Mouse (Mus musculus): Measurements from ENCODE around the gene Lum. TPM values are rescaled to one million over a fixed set of nuclear protein-coding genes. Genes with fewer than 3 reads are reported as not detected.

Gene Lum
- polyA plus RNA-seq (2014; fragmentation: Nextera tagmentation; extraction: Ambion mirVana): 95.2 and 97.7 TPM in 2 replicates

DNA sequence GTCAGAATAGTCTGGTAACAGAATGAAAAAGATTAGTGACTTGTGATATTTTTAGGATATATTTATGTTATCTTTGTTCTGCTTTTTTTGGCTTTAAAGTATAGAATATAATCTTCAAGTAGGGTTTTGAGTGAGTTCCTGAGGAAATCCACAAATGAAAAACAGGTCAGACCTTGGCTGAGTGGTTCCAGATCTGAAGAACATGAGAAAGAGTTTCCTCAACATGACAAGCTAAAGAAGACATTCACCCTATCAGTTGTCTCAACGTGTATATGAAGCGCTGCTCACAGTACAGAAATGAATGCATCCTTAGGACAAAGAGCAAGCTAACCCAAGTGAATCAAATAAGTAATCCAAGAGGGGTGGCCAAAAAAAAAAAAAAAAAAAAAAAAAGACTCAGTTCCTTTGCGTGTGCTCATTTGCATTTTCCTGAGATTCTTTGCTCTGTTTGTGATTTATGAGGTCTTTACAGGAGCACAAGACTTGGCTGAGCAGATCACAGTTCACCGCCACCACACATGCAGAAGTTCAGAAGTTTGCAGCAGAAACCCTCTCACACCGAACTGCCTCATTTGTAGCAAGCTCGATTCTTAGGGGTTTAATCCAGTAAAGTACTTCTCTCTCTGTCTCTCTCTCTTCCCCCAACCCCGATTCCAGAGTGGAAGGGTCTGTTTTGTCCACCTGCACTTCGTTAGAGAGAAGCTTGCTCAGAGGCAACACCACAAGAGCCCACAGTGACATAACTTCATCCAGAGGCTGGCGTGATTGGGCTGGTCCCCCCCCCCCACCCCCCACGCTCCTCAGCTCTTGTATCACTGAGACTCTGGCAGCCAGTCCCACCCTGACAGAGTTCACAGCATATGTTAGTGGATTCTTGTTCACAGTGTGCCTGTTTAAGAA is at the start of gene Lum:
Gene Lum (plus strand): TSS at position 172 of the 900 bp plus-strand sequence.
- Histone ChIP-seq H3K9ac (ENCODE audit: low read length) (no peak within 1 kb of the TSS), H3K4me1 (replicated peaks; ENCODE audit: control insufficient read depth, insufficient read depth, low read length) (no peaks in the 10 kb centered on the region), H3K36me3 (ENCODE audit: control insufficient read depth, insufficient read depth, low read length) (no peaks in the 10 kb centered on the region), H3K4me2 (ENCODE audit: low read depth, low read length, severe bottlenecking) (no peak within 1 kb of the TSS), H3K27me3 (ENCODE audit: control insufficient read depth, insufficient read depth, low read length) (no peaks in the 10 kb centered on the region), H3K4me3 (ENCODE audit: low read depth, low read length) (no peak within 1 kb of the TSS), H3K27ac (ENCODE audit: low read depth, low read length) (no peak within 1 kb of the TSS), H3K9me3 (ENCODE audit: control insufficient read depth, low read length) (no peaks in the 10 kb centered on the region)
- ATAC-seq (replicated peaks; ENCODE audit: low FRiP score): no peak
- peak; percentile 62 for DNase-seq (ENCODE audit: low spot score)
- 50% methylated on average over 10 of the region's 10 CpGs for WGBS

DNA sequence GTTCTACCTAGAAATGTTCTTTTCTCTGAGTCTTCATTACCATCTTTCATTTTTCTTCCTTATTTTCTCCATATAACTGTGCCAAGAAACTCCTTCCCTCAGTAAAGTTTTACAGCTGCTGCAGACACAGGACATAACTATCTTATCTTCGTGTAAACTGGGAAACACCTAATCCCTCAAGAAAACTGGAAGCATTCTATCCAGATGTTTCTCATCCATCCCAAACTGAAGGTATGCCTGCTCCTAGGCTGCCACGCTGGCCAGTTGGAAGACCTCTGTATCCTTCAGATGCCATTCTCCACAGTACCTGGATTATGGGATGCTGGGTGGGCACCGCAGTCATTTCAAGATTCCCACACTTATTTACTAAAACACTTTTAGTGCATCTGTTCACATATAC is 41.6 kb upstream of the Lum start:
- Histone ChIP-seq H3K27ac (ENCODE audit: low read depth, low read length) (no peak overlapping the region), H3K4me3 (ENCODE audit: low read depth, low read length) (no peak overlapping the region), H3K9me3 (ENCODE audit: control insufficient read depth, low read length) (no peaks in the 10 kb centered on the region), H3K36me3 (ENCODE audit: control insufficient read depth, insufficient read depth, low read length) (no peaks in the 10 kb centered on the region), H3K4me2 (ENCODE audit: low read depth, low read length, severe bottlenecking) (no peak overlapping the region), H3K4me1 (replicated peaks; ENCODE audit: control insufficient read depth, insufficient read depth, low read length) (no peaks in the 10 kb centered on the region), H3K27me3 (ENCODE audit: control insufficient read depth, insufficient read depth, low read length) (no peaks in the 10 kb centered on the region), H3K9ac (ENCODE audit: low read length) (no peak overlapping the region)
- 92% methylated on average over 3 of the region's 3 CpGs for WGBS
- no peak for ATAC-seq (replicated peaks; ENCODE audit: low FRiP score)
- no peak for DNase-seq (ENCODE audit: low spot score)

DNA sequence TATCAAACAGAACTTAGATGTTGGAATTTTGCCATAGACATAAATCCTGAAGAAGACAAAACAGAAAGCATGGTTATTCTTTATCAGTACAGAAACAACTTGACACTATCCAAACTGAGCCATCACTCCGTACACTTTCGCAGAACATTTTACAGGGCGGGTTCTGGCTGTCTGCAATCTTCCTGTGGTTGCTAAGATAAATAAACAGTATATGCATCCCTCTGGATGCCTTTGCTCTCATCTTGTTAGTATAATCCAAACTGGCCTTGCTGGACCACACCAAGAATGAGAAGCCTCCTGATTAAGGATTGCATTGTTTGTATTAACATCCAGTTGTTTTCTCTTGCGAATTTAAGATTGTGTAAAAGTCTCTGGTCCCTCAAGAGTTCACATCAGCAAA is 29.2 kb upstream of the Lum start:
- H3K9ac ChIP-seq (ENCODE audit: low read length): no peak overlapping the region
- no peak overlapping the region for H3K27ac ChIP-seq (ENCODE audit: low read depth, low read length)
- no peak for DNase-seq (ENCODE audit: low spot score)
- H3K27me3 ChIP-seq (ENCODE audit: control insufficient read depth, insufficient read depth, low read length): no peaks in the 10 kb centered on the region
- H3K36me3 ChIP-seq (ENCODE audit: control insufficient read depth, insufficient read depth, low read length): no peaks in the 10 kb centered on the region
- H3K4me3 ChIP-seq (ENCODE audit: low read depth, low read length): no peak overlapping the region
- no peak for ATAC-seq (replicated peaks; ENCODE audit: low FRiP score)
- no peaks in the 10 kb centered on the region for H3K4me1 ChIP-seq (replicated peaks; ENCODE audit: control insufficient read depth, insufficient read depth, low read length)
- no peaks in the 10 kb centered on the region for H3K9me3 ChIP-seq (ENCODE audit: control insufficient read depth, low read length)
- no peak overlapping the region for H3K4me2 ChIP-seq (ENCODE audit: low read depth, low read length, severe bottlenecking)
- WGBS: 85% methylated on average over 4 of the region's 4 CpGs

DNA sequence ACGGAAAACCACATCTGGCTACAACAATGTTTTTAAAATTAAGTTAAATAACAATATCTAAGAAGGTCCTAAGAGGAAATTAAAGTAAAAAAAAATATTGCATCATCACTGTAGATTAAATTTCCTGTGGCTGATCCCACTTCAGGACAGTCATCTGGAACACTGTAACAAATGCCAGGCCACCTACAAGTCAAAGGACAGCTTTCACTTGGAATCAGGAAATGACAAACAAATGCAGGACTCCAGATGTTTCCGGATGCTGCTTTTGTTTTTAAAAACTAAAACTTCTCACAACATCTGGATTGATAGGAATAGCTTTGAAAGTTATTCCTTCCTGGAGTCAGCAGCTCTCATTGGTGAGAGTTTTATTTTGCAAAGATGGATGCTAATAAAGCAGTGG is 28.0 kb upstream of the Lum start:
- ATAC-seq (replicated peaks; ENCODE audit: low FRiP score) (no peak), DNase-seq (ENCODE audit: low spot score) (no peak)
- Histone ChIP-seq H3K4me1 (replicated peaks; ENCODE audit: control insufficient read depth, insufficient read depth, low read length) (no peaks in the 10 kb centered on the region), H3K9ac (ENCODE audit: low read length) (no peak overlapping the region), H3K4me3 (ENCODE audit: low read depth, low read length) (no peak overlapping the region), H3K36me3 (ENCODE audit: control insufficient read depth, insufficient read depth, low read length) (no peaks in the 10 kb centered on the region), H3K4me2 (ENCODE audit: low read depth, low read length, severe bottlenecking) (no peak overlapping the region), H3K27me3 (ENCODE audit: control insufficient read depth, insufficient read depth, low read length) (no peaks in the 10 kb centered on the region), H3K9me3 (ENCODE audit: control insufficient read depth, low read length) (no peaks in the 10 kb centered on the region), H3K27ac (ENCODE audit: low read depth, low read length) (no peak overlapping the region)
- WGBS: 79% methylated on average over 2 of the region's 2 CpGs

DNA sequence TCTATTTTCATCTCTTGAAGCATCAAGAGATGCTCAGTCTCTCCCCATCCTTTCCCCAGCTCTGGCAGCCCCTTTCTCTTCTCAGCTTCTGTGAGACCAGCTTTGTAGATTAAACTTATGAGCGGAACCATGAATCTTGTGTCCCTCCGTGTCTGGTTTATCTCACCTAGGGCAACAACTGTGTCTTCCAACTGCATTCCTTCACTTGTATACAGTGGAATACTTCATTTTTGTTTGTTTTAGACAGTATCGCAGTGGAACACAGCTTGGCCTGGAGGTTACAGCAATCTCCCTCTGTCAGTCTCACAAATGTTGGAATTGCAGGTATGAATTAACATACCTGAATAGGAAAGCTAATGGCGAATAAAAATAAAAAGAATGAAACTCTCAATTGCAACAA is 26.7 kb upstream of the Lum start:
- Histone ChIP-seq H3K4me2 (ENCODE audit: low read depth, low read length, severe bottlenecking) (no peak overlapping the region), H3K27me3 (ENCODE audit: control insufficient read depth, insufficient read depth, low read length) (no peaks in the 10 kb centered on the region), H3K9me3 (ENCODE audit: control insufficient read depth, low read length) (no peaks in the 10 kb centered on the region), H3K9ac (ENCODE audit: low read length) (no peak overlapping the region), H3K4me3 (ENCODE audit: low read depth, low read length) (no peak overlapping the region), H3K27ac (ENCODE audit: low read depth, low read length) (no peak overlapping the region), H3K4me1 (replicated peaks; ENCODE audit: control insufficient read depth, insufficient read depth, low read length) (no peaks in the 10 kb centered on the region), H3K36me3 (ENCODE audit: control insufficient read depth, insufficient read depth, low read length) (no peaks in the 10 kb centered on the region)
- 93% methylated on average over 4 of the region's 4 CpGs for WGBS
- ATAC-seq (replicated peaks; ENCODE audit: low FRiP score) (no peak), DNase-seq (ENCODE audit: low spot score) (no peak)

DNA sequence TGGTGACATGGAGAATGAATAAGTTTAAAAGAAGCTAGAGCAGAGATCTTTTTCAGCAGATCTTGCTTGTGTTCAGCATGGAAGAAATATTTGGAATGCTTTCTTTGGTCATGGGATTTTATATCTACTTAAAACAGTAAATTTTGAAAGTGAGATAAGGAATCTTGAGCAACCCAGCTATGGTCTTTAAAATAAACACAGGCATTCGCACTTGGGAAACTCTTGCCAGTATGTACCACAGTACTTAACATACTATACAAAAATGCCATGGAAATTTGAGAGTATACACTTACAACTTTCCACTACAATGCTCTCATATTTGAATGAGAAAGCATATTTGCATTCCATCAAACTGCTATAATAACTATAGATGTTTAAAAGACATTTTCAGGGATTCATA is 17.2 kb upstream of the Lum start:
- no peaks in the 10 kb centered on the region for H3K9me3 ChIP-seq (ENCODE audit: control insufficient read depth, low read length)
- WGBS: 83% methylated on average over 1 of the region's 1 CpGs

DNA sequence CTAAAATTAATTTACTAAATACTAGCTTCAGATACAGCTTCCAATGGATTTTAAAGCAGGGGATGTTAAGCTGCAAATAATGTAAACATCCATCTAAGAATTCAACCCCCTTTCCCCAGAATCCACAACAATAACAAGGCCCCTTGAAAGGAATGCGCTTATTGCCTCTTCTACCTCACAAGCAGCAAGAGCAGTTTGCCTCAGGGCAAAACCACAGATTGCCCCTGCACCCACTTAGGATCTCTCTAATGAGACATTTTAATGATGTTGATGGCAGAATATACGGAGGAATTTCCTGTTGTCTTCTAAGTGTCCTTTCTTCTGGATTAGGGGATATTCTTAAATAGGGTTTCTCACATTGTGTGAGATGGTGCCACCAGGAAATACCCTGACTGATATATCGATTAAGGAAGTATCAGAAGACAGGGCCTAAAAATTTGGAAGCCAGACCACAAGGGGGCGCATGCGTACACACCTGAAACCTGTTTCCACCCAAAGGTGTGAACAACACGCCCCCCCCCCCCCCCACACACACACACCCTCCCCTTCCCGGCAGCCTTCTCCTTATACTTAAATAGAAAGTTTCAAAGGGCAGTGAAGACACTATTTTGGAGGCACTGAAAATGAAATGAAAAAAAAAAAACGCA is 2.7 kb downstream of the Lum start:
- no peaks in the 10 kb centered on the region for H3K27me3 ChIP-seq (ENCODE audit: control insufficient read depth, insufficient read depth, low read length)
- no peaks in the 10 kb centered on the region for H3K9me3 ChIP-seq (ENCODE audit: control insufficient read depth, low read length)
- H3K9ac ChIP-seq (ENCODE audit: low read length): no peak overlapping the region
- WGBS: 53% methylated on average over 8 of the region's 8 CpGs
- no peaks in the 10 kb centered on the region for H3K4me1 ChIP-seq (replicated peaks; ENCODE audit: control insufficient read depth, insufficient read depth, low read length)
- no peaks in the 10 kb centered on the region for H3K36me3 ChIP-seq (ENCODE audit: control insufficient read depth, insufficient read depth, low read length)
- ATAC-seq (replicated peaks; ENCODE audit: low FRiP score) (no peak; the same call in 1 of the 2 replicates), DNase-seq (ENCODE audit: low spot score) (peak; percentile 55)
- H3K4me3 ChIP-seq (ENCODE audit: low read depth, low read length): no peak overlapping the region
- H3K4me2 ChIP-seq (ENCODE audit: low read depth, low read length, severe bottlenecking): no peak overlapping the region
- H3K27ac ChIP-seq (ENCODE audit: low read depth, low read length): no peak overlapping the region

More for the DNA sequence above, 17.2 kb upstream of the Lum start:
- no peaks in the 10 kb centered on the region for H3K36me3 ChIP-seq (ENCODE audit: control insufficient read depth, insufficient read depth, low read length)
- H3K9ac ChIP-seq (ENCODE audit: low read length): no peak overlapping the region
- no peak for DNase-seq (ENCODE audit: low spot score)
- no peak overlapping the region for H3K4me2 ChIP-seq (ENCODE audit: low read depth, low read length, severe bottlenecking)
- no peak overlapping the region for H3K27ac ChIP-seq (ENCODE audit: low read depth, low read length)
- no peaks in the 10 kb centered on the region for H3K27me3 ChIP-seq (ENCODE audit: control insufficient read depth, insufficient read depth, low read length)
- no peak overlapping the region for H3K4me3 ChIP-seq (ENCODE audit: low read depth, low read length)
- H3K4me1 ChIP-seq (replicated peaks; ENCODE audit: control insufficient read depth, insufficient read depth, low read length): no peaks in the 10 kb centered on the region
- ATAC-seq (replicated peaks; ENCODE audit: low FRiP score): no peak

DNA sequence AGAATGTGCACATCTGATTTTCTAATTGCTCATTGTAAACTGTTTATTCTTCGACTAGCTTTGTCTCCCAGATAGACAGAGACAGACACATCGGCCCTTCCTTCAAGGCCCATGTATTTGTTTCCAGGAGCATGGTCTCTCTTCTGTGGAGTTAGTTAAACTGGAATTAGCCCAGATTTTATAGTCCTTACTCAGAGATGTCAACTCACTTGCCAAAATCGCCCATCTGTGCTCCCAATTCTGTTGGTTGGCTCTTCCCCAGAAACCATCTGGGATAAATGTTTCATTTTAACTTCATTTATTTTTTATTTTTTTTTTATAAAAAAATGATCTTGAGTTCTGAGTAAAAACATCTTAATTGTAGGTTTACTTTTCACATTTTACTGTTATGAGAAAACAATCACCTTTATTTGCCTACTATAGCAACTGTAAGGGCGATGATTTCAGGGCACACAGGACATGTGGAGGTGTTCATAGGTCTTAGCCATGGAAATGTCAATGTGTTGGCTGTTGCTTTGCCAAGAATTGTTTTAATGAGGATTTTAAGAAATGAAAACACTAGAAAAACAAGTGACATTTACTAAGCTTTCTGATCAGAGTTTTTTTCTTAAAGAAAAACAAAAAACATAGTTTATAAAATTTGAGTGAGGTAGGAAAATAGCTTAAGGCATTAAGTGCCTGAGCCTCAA is 17.8 kb downstream of the Lum start:
- DNase-seq (ENCODE audit: low spot score) (no peak), ATAC-seq (replicated peaks; ENCODE audit: low FRiP score) (no peak)
- Histone ChIP-seq H3K9me3 (ENCODE audit: control insufficient read depth, low read length) (no peaks in the 10 kb centered on the region), H3K27me3 (ENCODE audit: control insufficient read depth, insufficient read depth, low read length) (no peaks in the 10 kb centered on the region), H3K4me3 (ENCODE audit: low read depth, low read length) (no peak overlapping the region), H3K4me2 (ENCODE audit: low read depth, low read length, severe bottlenecking) (no peak overlapping the region), H3K36me3 (ENCODE audit: control insufficient read depth, insufficient read depth, low read length) (no peaks in the 10 kb centered on the region), H3K9ac (ENCODE audit: low read length) (no peak overlapping the region), H3K27ac (ENCODE audit: low read depth, low read length) (no peak overlapping the region), H3K4me1 (replicated peaks; ENCODE audit: control insufficient read depth, insufficient read depth, low read length) (no peaks in the 10 kb centered on the region)
- WGBS: 89% methylated on average over 4 of the region's 4 CpGs
